Mouse (Mus musculus) C2C12 (cell line): ENCODE measurements around the gene Fam193b. TPM values are rescaled to one million over a fixed set of nuclear protein-coding genes. Genes with fewer than 3 reads are reported as not detected.
A peak's percentile ranks its signal among the peaks of the same experiment; 100 is the strongest.

Source experiments
- H3K27me3 ChIP-seq: one replicate; pipeline ENCODE4 v1.6.1; 2011; ENCODE audit not compliant: control insufficient read depth, insufficient read depth, insufficient read length
- H3K36me3 ChIP-seq: one replicate; pipeline ENCODE4 v1.6.1; 2011; ENCODE audit not compliant: control insufficient read depth, insufficient read depth
- H3K4me3 ChIP-seq: one replicate; pipeline ENCODE4 v1.5.1; 2011; ENCODE audit warnings: mild to moderate bottlenecking, control low read depth; ENCODE audit not compliant: poor library complexity, insufficient read depth, severe bottlenecking
- H3K79me2 ChIP-seq: one replicate; pipeline ENCODE4 v1.6.1; 2011; ENCODE audit not compliant: control insufficient read depth, insufficient read depth
- H3K79me3 ChIP-seq: one replicate; pipeline ENCODE4 v1.6.1; 2011; ENCODE audit warnings: low read depth, control low read depth
- H3ac ChIP-seq: one replicate; pipeline ENCODE3; 2011; ENCODE audit warnings: low read depth; ENCODE audit not compliant: control insufficient read depth, insufficient read length
- CEBPB ChIP-seq: IDR thresholded peaks from one replicate; pipeline ENCODE4 v1.6.1; 2011; ENCODE audit warnings: low read depth, mild to moderate bottlenecking, control low read depth, moderate library complexity
- CTCF ChIP-seq: IDR thresholded peaks from one replicate; pipeline ENCODE4 v1.5.1; 2011; ENCODE audit not compliant: control insufficient read depth, insufficient read depth, insufficient read length
- FOSL1 ChIP-seq: IDR thresholded peaks from one replicate; pipeline ENCODE4 v1.8.0; 2011; ENCODE audit warnings: mild to moderate bottlenecking, low read length; ENCODE audit not compliant: poor library complexity, insufficient read depth, severe bottlenecking
- MAX ChIP-seq: IDR thresholded peaks from one replicate; pipeline ENCODE4 v1.6.1; 2011; ENCODE audit warnings: mild to moderate bottlenecking, control low read depth
- MYOD1 ChIP-seq: IDR thresholded peaks from one replicate; pipeline ENCODE4 v1.6.1; 2011; ENCODE audit warnings: low read depth; ENCODE audit not compliant: control insufficient read depth, insufficient read length
- MYOG ChIP-seq: IDR thresholded peaks from one replicate; pipeline ENCODE4 v1.6.1; 2011; ENCODE audit not compliant: control insufficient read depth, insufficient read length; ENCODE audit errors: extremely low read depth
- USF1 ChIP-seq: IDR thresholded peaks from one replicate; pipeline ENCODE4 v1.6.1; 2011; ENCODE audit warnings: low read depth, mild to moderate bottlenecking, control low read depth, moderate library complexity
- microRNA-seq: library from miRNA; unstranded; fragments of <30 nt; microRNA quantifications from one replicate; pipeline ENCODE4, GENCODE M21; 2019; ENCODE audit warnings: borderline microRNAs expressed
- polyA plus RNA-seq: library from polyadenylated mRNA; unstranded; fragments of >200 nt; fragmentation: generic; extraction: Trizol; gene quantifications from one replicate; pipeline ENCODE4 v1.2.1, GENCODE M21; 2012; ENCODE audit warnings: missing spikeins

The Fam193b gene
- polyA plus RNA-seq, 1 experiment, result 15.9 TPM

- no peak for TF ChIP-seq FOSL1
- TF ChIP-seq CTCF, result no peak
- TF ChIP-seq MYOD1, result no peak
- TF ChIP-seq USF1, result no peak
- TF ChIP-seq CEBPB, result no peak
- TF ChIP-seq MAX, result no peak
- no peak overlapping the region for H3ac ChIP-seq
Measured at GRCm38 (mm10) chr13:55496661-55497060, 74.3 kb downstream of the Fam193b start.

DNA sequence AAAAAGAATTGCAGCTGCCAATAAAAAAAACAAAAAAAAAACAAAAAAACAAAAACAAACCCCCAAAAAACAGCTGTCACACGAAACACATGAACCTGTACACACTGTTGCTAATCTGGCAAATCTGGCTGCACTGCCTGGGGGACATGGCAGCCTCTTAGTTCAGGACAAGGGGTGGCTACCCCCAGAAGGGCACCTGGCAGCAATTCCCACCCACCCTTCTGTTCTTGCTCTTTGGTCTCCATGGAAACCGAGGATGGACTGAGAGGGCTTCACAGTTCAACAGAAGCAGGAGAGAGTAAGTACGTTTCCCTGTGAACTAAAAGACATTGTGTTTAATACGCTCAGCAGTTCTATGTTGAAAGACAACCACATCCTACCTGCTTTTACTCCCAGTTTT is 75.2 kb downstream of the Fam193b start:
- H3K27me3 ChIP-seq, result no peaks in the 10 kb centered on the region
- H3K79me3 ChIP-seq, result no peaks in the 10 kb centered on the region
- no peak overlapping the region for H3K4me3 ChIP-seq
- H3K79me2 ChIP-seq, result no peaks in the 10 kb centered on the region
- H3K36me3 ChIP-seq, result peaks cover 38% of the 10 kb centered on the region
- no peak overlapping the region for H3ac ChIP-seq
- TF ChIP-seq FOSL1 (no peak), USF1 (no peak), MYOG (no peak), MYOD1 (no peak), MAX (no peak), CTCF (no peak), CEBPB (no peak)

More at GRCm38 (mm10) chr13:55496661-55497060, 74.3 kb downstream of the Fam193b start:
- Histone ChIP-seq H3K4me3 (no peak overlapping the region), H3K36me3 (peaks cover 47% of the 10 kb centered on the region), H3K27me3 (no peaks in the 10 kb centered on the region), H3K79me2 (no peaks in the 10 kb centered on the region), H3K79me3 (no peaks in the 10 kb centered on the region)

- Histone ChIP-seq H3K4me3 (no peak overlapping the region), H3K36me3 (peaks cover 32% of the 10 kb centered on the region), H3K79me3 (no peaks in the 10 kb centered on the region), H3ac (no peak overlapping the region), H3K27me3 (no peaks in the 10 kb centered on the region), H3K79me2 (no peaks in the 10 kb centered on the region)
- TF ChIP-seq MYOG, result no peak
- TF ChIP-seq USF1, result no peak
- no peak for TF ChIP-seq CTCF
- TF ChIP-seq CEBPB, result no peak
- TF ChIP-seq MYOD1, result no peak
- no peak for TF ChIP-seq MAX
- no peak for TF ChIP-seq FOSL1
Measured at GRCm38 (mm10) chr13:55494883-55495621, 75.9 kb downstream of the Fam193b start.

DNA sequence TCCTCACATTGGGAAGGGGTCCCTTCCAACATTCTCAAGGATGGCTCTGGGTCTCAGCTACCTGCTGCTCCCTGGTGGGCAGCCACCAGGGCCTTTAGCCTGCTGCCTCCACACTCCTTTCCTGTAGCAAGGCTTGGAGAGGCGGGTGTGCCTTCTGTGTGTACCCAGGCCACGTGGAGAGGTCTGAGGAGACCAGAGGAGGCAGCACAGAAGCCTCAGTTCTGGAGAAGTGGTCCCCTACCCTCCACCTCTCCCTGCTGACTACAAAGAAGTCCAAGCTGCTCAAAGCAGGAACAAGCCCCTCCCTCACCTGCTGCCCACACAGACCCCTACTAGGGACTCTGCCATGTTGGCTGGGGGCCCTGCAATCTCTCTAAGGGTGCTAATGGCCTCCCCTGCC is 76.7 kb downstream of the Fam193b start:
- Histone ChIP-seq H3K79me3 (no peaks in the 10 kb centered on the region), H3K27me3 (no peaks in the 10 kb centered on the region), H3K79me2 (no peaks in the 10 kb centered on the region), H3ac (no peak overlapping the region), H3K36me3 (peaks cover 25% of the 10 kb centered on the region), H3K4me3 (no peak overlapping the region)
- no peak for TF ChIP-seq CTCF
- no peak for TF ChIP-seq CEBPB
- TF ChIP-seq MAX, result no peak
- no peak for TF ChIP-seq USF1
- no peak for TF ChIP-seq MYOG
- no peak for TF ChIP-seq MYOD1

Small RNA genes lying within 50 kb of the gene (microRNA-seq; reads per million reads assigned to microRNA genes)
- gene Mir6945, result 4.8 reads per million, percentile 51 among the genes with 10 or more reads in this experiment

Other genes starting within 250 kb of the Fam193b start
- 54.3 TPM for gene Rab24, start 249.2 kb downstream of the Fam193b start, polyA plus RNA-seq
- 49.8 TPM for gene Mxd3, start 241.3 kb downstream of the Fam193b start, polyA plus RNA-seq
- gene Lman2, start 208.3 kb downstream of the Fam193b start, polyA plus RNA-seq, result 81.4 TPM
- 0.08 TPM for gene Rgs14, start 201.4 kb downstream of the Fam193b start, polyA plus RNA-seq
- gene Slc34a1, start 172.9 kb downstream of the Fam193b start, polyA plus RNA-seq, result not detected
- gene Pfn3, start 155.9 kb downstream of the Fam193b start, polyA plus RNA-seq, result not detected
- not detected for gene F12, start 144.3 kb downstream of the Fam193b start, polyA plus RNA-seq
- 81.9 TPM for gene Grk6, start 126.0 kb downstream of the Fam193b start, polyA plus RNA-seq
- 10.8 TPM for gene Prr7, start 106.9 kb downstream of the Fam193b start, polyA plus RNA-seq
- gene Dbn1, start 83.0 kb downstream of the Fam193b start, polyA plus RNA-seq, result 87.7 TPM
- 344 TPM for gene Pdlim7, start 57.4 kb downstream of the Fam193b start, polyA plus RNA-seq
- gene Dok3, start 41.8 kb downstream of the Fam193b start, polyA plus RNA-seq, result 0.83 TPM
- 65.4 TPM for gene Ddx41, start 34.5 kb downstream of the Fam193b start, polyA plus RNA-seq
- 191 TPM for gene Tmed9, start 2.6 kb upstream of the Fam193b start, polyA plus RNA-seq
- 16.1 TPM for gene B4galt7, start 28.8 kb upstream of the Fam193b start, polyA plus RNA-seq
- 32.1 TPM for gene Caml, start 51.9 kb upstream of the Fam193b start, polyA plus RNA-seq
- gene Ddx46, start 63.9 kb upstream of the Fam193b start, polyA plus RNA-seq, result 15.2 TPM
- 15.8 TPM for gene B230219D22Rik, start 122.0 kb upstream of the Fam193b start, polyA plus RNA-seq
- 34.8 TPM for gene Txndc15, start 143.5 kb upstream of the Fam193b start, polyA plus RNA-seq
- 41.0 TPM for gene Pcbd2, start 156.2 kb upstream of the Fam193b start, polyA plus RNA-seq
- gene Catsper3, start 213.4 kb upstream of the Fam193b start, polyA plus RNA-seq, result 0.05 TPM